Mouse (Mus musculus) stomach, embryonic 16.5 days (tissue): ENCODE measurements at regions not wholly inside any gene's neighbourhood (a gene's known extent, or its start where the extent isn't known, plus 50 kb on each side); places are given as distances from the start of the nearest gene placed in this dataset.

Experiments used
- ATAC-seq: fragments of 200-750 bp; cut with Nextera tagmentation; 2 replicates; pipeline ENCODE4 v1.8.0; 2017; ENCODE audit warnings: moderate number of reproducible peaks, moderate TSS enrichment; ENCODE audit not compliant: insufficient read depth, low FRiP score
- H3K27ac ChIP-seq: fragments of 300-500 bp; sonication (generic); 2 replicates; pipeline ENCODE4 v1.5.1; 2014; ENCODE audit warnings: low read length
- H3K27me3 ChIP-seq: fragments of 300-500 bp; sonication (generic); 2 replicates; pipeline ENCODE4 v1.6.1; 2014; ENCODE audit warnings: low read length, control low read depth, mixed read lengths; ENCODE audit not compliant: control insufficient read depth, insufficient read depth
- H3K36me3 ChIP-seq: fragments of 300-500 bp; sonication (generic); 2 replicates; pipeline ENCODE4 v1.6.1; 2014; ENCODE audit warnings: low read length; ENCODE audit not compliant: control insufficient read depth, insufficient read depth
- H3K4me1 ChIP-seq: fragments of 300-500 bp; sonication (generic); 2 replicates; pipeline ENCODE4 v1.6.1; 2014; ENCODE audit warnings: low read length, control low read depth, mixed read lengths; ENCODE audit not compliant: control insufficient read depth, insufficient read depth
- H3K4me2 ChIP-seq: fragments of 300-500 bp; sonication (generic); 2 replicates; pipeline ENCODE4 v1.6.1; 2014; ENCODE audit warnings: low read depth, low read length, mixed read lengths
- H3K4me3 ChIP-seq: fragments of 300-500 bp; sonication (generic); replicated peaks from 2 replicates; pipeline ENCODE4 v1.5.1; 2014; ENCODE audit warnings: mild to moderate bottlenecking, low read length
- H3K9ac ChIP-seq: fragments of 300-500 bp; sonication (generic); 2 replicates; pipeline ENCODE4 v1.6.1; 2014; ENCODE audit warnings: low read length
- H3K9me3 ChIP-seq: fragments of 300-500 bp; sonication (generic); replicated peaks from 2 replicates; pipeline ENCODE4 v1.6.1; 2016; ENCODE audit warnings: low read length, control low read depth; ENCODE audit not compliant: control insufficient read depth
- WGBS: fragments of 180-500 bp; shearing (Covaris S2); extraction: QIAGEN DNeasy Blood & Tissue Kit; methylation state at CpG from one replicate; pipeline ENCODE4 v1.1.7; 2014; 5-methylcytosine and 5-hydroxymethylcytosine counted together

- H3K4me1 ChIP-seq = no peaks in the 10 kb centered on the region
- no peak overlapping the region for H3K4me2 ChIP-seq
- H3K36me3 ChIP-seq = no peaks in the 10 kb centered on the region
- no peak overlapping the region for H3K4me3 ChIP-seq
- 13% methylated on average over 12 of the region's 12 CpGs for WGBS
- no peak overlapping the region for H3K27ac ChIP-seq
- peak; percentile 47; the same call in 1 of the 2 replicates for ATAC-seq
- no peaks in the 10 kb centered on the region for H3K27me3 ChIP-seq
- no peaks in the 10 kb centered on the region for H3K9me3 ChIP-seq
- no peak overlapping the region for H3K9ac ChIP-seq
These were observed 142.7 kb upstream of the Gnai1 start for GRCm38 (mm10) chr5:18502831-18503230.

- Histone ChIP-seq H3K4me2 (no peak overlapping the region), H3K9me3 (no peaks in the 10 kb centered on the region), H3K36me3 (no peaks in the 10 kb centered on the region), H3K4me3 (no peak overlapping the region), H3K4me1 (no peaks in the 10 kb centered on the region), H3K27me3 (no peaks in the 10 kb centered on the region), H3K27ac (no peak overlapping the region), H3K9ac (no peak overlapping the region)
- WGBS = 77% methylated on average over 4 of the region's 4 CpGs
- no peak for ATAC-seq
These were observed 134.2 kb upstream of the Gnai1 start for GRCm38 (mm10) chr5:18494305-18494704.

GRCm38 (mm10) chr5:18489709-18490108, 129.6 kb upstream of the Gnai1 start:
- no peak for ATAC-seq
- Histone ChIP-seq H3K9me3 (no peaks in the 10 kb centered on the region), H3K36me3 (no peaks in the 10 kb centered on the region), H3K27me3 (no peaks in the 10 kb centered on the region), H3K4me3 (no peak overlapping the region), H3K4me2 (no peak overlapping the region), H3K27ac (no peak overlapping the region), H3K4me1 (no peaks in the 10 kb centered on the region), H3K9ac (no peak overlapping the region)
- 73% methylated on average over 3 of the region's 3 CpGs for WGBS

GRCm38 (mm10) chr5:18487076-18487772, 127.1 kb upstream of the Gnai1 start:
- 27% methylated on average over 1 of the region's 1 CpGs for WGBS
- no peaks in the 10 kb centered on the region for H3K36me3 ChIP-seq
- no peaks in the 10 kb centered on the region for H3K27me3 ChIP-seq
- H3K4me2 ChIP-seq = no peak overlapping the region
- no peak overlapping the region for H3K4me3 ChIP-seq
- no peaks in the 10 kb centered on the region for H3K9me3 ChIP-seq
- no peak for ATAC-seq
- H3K9ac ChIP-seq = no peak overlapping the region
- H3K27ac ChIP-seq = no peak overlapping the region
- H3K4me1 ChIP-seq = no peaks in the 10 kb centered on the region

- H3K9ac ChIP-seq = no peak overlapping the region
- no peaks in the 10 kb centered on the region for H3K27me3 ChIP-seq
- no peaks in the 10 kb centered on the region for H3K9me3 ChIP-seq
- H3K4me2 ChIP-seq = no peak overlapping the region
- no peak overlapping the region for H3K4me3 ChIP-seq
- H3K4me1 ChIP-seq = no peaks in the 10 kb centered on the region
- no peak for ATAC-seq
- no peaks in the 10 kb centered on the region for H3K36me3 ChIP-seq
- H3K27ac ChIP-seq = no peak overlapping the region
These were observed 124.2 kb upstream of the Gnai1 start for GRCm38 (mm10) chr5:18484376-18484775.

GRCm38 (mm10) chr5:18478420-18478819, 118.3 kb upstream of the Gnai1 start:
- WGBS = 78% methylated on average over 7 of the region's 7 CpGs
- Histone ChIP-seq H3K4me2 (no peak overlapping the region), H3K9ac (no peak overlapping the region), H3K9me3 (no peaks in the 10 kb centered on the region), H3K36me3 (no peaks in the 10 kb centered on the region), H3K4me3 (no peak overlapping the region), H3K4me1 (no peaks in the 10 kb centered on the region), H3K27me3 (no peaks in the 10 kb centered on the region), H3K27ac (no peak overlapping the region)
- ATAC-seq = no peak

- WGBS = 86% methylated on average over 6 of the region's 6 CpGs
- H3K4me1 ChIP-seq = no peaks in the 10 kb centered on the region
- H3K4me3 ChIP-seq = no peak overlapping the region
- H3K27ac ChIP-seq = no peak overlapping the region
- no peaks in the 10 kb centered on the region for H3K27me3 ChIP-seq
- H3K4me2 ChIP-seq = no peak overlapping the region
- no peaks in the 10 kb centered on the region for H3K36me3 ChIP-seq
- no peaks in the 10 kb centered on the region for H3K9me3 ChIP-seq
- no peak for ATAC-seq
- no peak overlapping the region for H3K9ac ChIP-seq
These were observed 117.3 kb upstream of the Gnai1 start for GRCm38 (mm10) chr5:18477372-18478017.

- no peak overlapping the region for H3K4me2 ChIP-seq
- ATAC-seq = no peak
- no peaks in the 10 kb centered on the region for H3K9me3 ChIP-seq
- H3K4me3 ChIP-seq = no peak overlapping the region
- no peak overlapping the region for H3K9ac ChIP-seq
- H3K4me1 ChIP-seq = no peaks in the 10 kb centered on the region
- no peaks in the 10 kb centered on the region for H3K36me3 ChIP-seq
- H3K27ac ChIP-seq = no peak overlapping the region
- no peaks in the 10 kb centered on the region for H3K27me3 ChIP-seq
These were observed 112.0 kb upstream of the Gnai1 start for GRCm38 (mm10) chr5:18472114-18472513.

GRCm38 (mm10) chr5:18457771-18458170, 97.6 kb upstream of the Gnai1 start:
- no peak overlapping the region for H3K27ac ChIP-seq
- no peak overlapping the region for H3K4me3 ChIP-seq
- no peaks in the 10 kb centered on the region for H3K36me3 ChIP-seq
- no peaks in the 10 kb centered on the region for H3K4me1 ChIP-seq
- ATAC-seq = no peak
- H3K27me3 ChIP-seq = no peaks in the 10 kb centered on the region
- H3K9me3 ChIP-seq = no peaks in the 10 kb centered on the region
- no peak overlapping the region for H3K9ac ChIP-seq
- WGBS = 67% methylated on average over 1 of the region's 1 CpGs
- H3K4me2 ChIP-seq = no peak overlapping the region
